Mouse (Mus musculus): Measurements from ENCODE around the gene Stom. TPM values are rescaled to one million over a fixed set of nuclear protein-coding genes. Genes with fewer than 3 reads are reported as not detected.

The Stom gene
- total and polyA plus RNA-seq, 2 experiments = 34.2 to 42.4 TPM

DNA sequence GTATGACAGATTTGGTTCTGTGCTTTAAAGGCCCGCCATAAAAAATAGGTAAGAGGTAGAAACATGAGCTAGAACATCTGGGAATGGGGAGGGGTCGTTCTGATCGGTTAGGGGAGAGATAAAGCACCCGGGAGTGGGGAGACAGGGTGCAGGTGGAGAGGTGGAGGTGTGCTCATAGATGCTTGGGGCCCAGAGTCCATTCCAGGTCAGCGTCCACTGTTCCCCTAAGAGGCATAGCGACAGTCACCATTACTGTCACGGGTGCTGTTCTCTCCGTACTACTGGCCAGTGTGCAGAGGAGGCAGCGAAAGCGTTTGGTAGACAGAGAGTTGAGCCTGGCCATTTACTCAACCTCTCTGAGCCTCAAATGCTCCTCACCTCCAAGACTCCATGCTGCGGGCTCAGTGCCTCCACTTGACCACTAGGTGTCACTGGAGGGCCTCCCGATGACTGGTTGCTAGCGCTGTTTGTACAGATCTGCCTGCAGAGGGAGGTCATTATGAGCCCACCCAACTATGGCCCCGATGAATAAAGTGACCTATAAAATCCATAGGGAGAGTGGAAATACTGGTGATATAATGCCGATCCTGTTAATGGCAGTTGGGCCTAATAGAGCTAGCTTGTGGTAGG, 39.0 kb downstream of the Stom start:
- WGBS = 31% methylated on average over 15 of the region's 15 CpGs
- Histone ChIP-seq H3K27me3 (ENCODE audit: control insufficient read depth, insufficient read depth, low read length) (no peaks in the 10 kb centered on the region), H3K27ac (replicated peaks; ENCODE audit: insufficient read depth, low read depth, low read length) (no peak overlapping the region), H3K4me3 (ENCODE audit: insufficient read depth, low read depth, low read length) (no peak overlapping the region), H3K9ac (ENCODE audit: low read depth, low read length) (no peak overlapping the region), H3K36me3 (ENCODE audit: control insufficient read depth, insufficient read depth, low read length) (no peaks in the 10 kb centered on the region), H3K79me2 (ENCODE audit: control insufficient read depth, insufficient read depth, low read length) (no peaks in the 10 kb centered on the region), H3K4me1 (ENCODE audit: control insufficient read depth, insufficient read depth, low read length) (no peaks in the 10 kb centered on the region)
- peak; percentile 35 for DNase-seq (ENCODE audit: extremely low read depth, low read depth, low spot score)
- TF ChIP-seq POLR2A (IDR thresholded peaks at IDR 0.05; ENCODE audit: extremely low read depth, insufficient read depth, low read length) = no peak
- TF ChIP-seq CTCF (IDR thresholded peaks at IDR 0.05; ENCODE audit: low read depth, low read length) = peak; percentile 100

DNA sequence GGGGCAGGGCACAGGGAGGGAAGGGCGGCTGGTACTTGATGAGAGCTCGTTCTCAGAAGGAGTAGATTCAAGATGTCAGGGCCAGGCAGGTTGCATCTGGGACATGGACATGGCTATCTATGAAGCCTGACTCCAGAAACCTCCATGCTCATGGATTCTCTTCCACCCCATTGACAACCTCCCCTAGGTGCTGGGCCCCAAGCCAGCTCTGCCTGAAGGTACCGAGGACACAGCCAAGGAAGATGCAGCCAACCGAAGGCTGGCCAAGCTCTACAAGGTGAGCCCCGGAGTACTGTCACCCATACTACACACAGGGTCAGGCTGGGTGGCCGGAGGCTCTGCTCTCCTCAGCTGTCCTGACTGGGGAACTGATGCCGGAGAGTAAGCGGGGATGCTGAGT, 43.5 kb downstream of the Stom start:
- no peak overlapping the region for H3K4me3 ChIP-seq (ENCODE audit: insufficient read depth, low read depth, low read length)
- 93% methylated on average over 8 of the region's 8 CpGs for WGBS
- no peaks in the 10 kb centered on the region for H3K79me2 ChIP-seq (ENCODE audit: control insufficient read depth, insufficient read depth, low read length)
- H3K4me1 ChIP-seq (ENCODE audit: control insufficient read depth, insufficient read depth, low read length) = no peaks in the 10 kb centered on the region
- H3K27me3 ChIP-seq (ENCODE audit: control insufficient read depth, insufficient read depth, low read length) = no peaks in the 10 kb centered on the region
- no peaks in the 10 kb centered on the region for H3K36me3 ChIP-seq (ENCODE audit: control insufficient read depth, insufficient read depth, low read length)
- no peak overlapping the region for H3K9ac ChIP-seq (ENCODE audit: low read depth, low read length)
- TF ChIP-seq CTCF (IDR thresholded peaks at IDR 0.05; ENCODE audit: low read depth, low read length) (no peak), POLR2A (IDR thresholded peaks at IDR 0.05; ENCODE audit: extremely low read depth, insufficient read depth, low read length) (no peak)
- DNase-seq (ENCODE audit: extremely low read depth, low read depth, low spot score) = no peak
- no peak overlapping the region for H3K27ac ChIP-seq (replicated peaks; ENCODE audit: insufficient read depth, low read depth, low read length)

DNA sequence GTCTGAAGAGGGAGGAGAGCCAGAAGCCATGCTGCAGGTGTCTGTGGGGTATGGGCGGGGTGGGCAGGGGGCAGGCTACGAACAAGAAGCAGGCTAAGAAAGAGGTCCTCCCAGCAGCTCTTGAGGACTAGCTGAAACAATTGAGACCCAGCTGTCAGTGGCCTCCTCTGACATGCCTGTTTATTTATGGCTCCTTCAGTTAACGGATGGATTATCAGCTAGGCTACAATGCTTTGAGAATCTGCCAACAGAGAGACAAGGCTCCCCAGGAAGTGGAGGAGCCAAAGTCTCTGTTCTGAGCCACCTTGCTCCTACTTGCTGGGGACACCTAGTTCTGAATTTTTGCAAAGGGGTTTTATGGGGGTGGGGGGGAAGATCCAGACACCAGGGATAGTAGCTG, 44.1 kb downstream of the Stom start:
- Histone ChIP-seq H3K9ac (ENCODE audit: low read depth, low read length) (no peak overlapping the region), H3K36me3 (ENCODE audit: control insufficient read depth, insufficient read depth, low read length) (no peaks in the 10 kb centered on the region), H3K4me3 (ENCODE audit: insufficient read depth, low read depth, low read length) (no peak overlapping the region), H3K27ac (replicated peaks; ENCODE audit: insufficient read depth, low read depth, low read length) (no peak overlapping the region), H3K27me3 (ENCODE audit: control insufficient read depth, insufficient read depth, low read length) (no peaks in the 10 kb centered on the region), H3K4me1 (ENCODE audit: control insufficient read depth, insufficient read depth, low read length) (no peaks in the 10 kb centered on the region), H3K79me2 (ENCODE audit: control insufficient read depth, insufficient read depth, low read length) (no peaks in the 10 kb centered on the region)
- TF ChIP-seq POLR2A (IDR thresholded peaks at IDR 0.05; ENCODE audit: extremely low read depth, insufficient read depth, low read length) (no peak), CTCF (IDR thresholded peaks at IDR 0.05; ENCODE audit: low read depth, low read length) (no peak)
- 85% methylated on average over 3 of the region's 3 CpGs for WGBS
- no peak for DNase-seq (ENCODE audit: extremely low read depth, low read depth, low spot score)

DNA sequence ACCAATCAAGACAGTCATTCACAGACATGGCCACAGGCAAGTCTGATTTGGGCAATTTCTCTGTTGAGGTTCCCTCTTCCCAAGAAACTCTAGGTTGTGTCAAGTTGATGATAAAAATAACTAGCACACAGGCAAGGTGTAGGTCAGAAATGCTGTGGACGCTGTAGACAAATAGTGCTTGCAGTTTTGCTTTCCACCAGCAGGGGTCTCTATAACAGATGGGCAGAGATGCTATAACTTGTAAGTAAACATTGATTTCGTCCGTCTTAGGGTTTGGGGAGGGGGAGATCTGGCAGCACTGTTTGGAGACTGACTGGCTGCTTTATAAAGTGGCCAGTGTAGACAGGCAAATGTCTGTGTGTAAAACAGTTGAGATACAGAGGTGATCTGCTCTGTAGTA, 44.9 kb downstream of the Stom start:
- no peaks in the 10 kb centered on the region for H3K79me2 ChIP-seq (ENCODE audit: control insufficient read depth, insufficient read depth, low read length)
- no peak overlapping the region for H3K4me3 ChIP-seq (ENCODE audit: insufficient read depth, low read depth, low read length)
- H3K9ac ChIP-seq (ENCODE audit: low read depth, low read length) = no peak overlapping the region
- no peaks in the 10 kb centered on the region for H3K36me3 ChIP-seq (ENCODE audit: control insufficient read depth, insufficient read depth, low read length)
- no peaks in the 10 kb centered on the region for H3K4me1 ChIP-seq (ENCODE audit: control insufficient read depth, insufficient read depth, low read length)
- H3K27ac ChIP-seq (replicated peaks; ENCODE audit: insufficient read depth, low read depth, low read length) = no peak overlapping the region
- WGBS = 32% methylated on average over 3 of the region's 3 CpGs
- peak; percentile 24 for DNase-seq (ENCODE audit: extremely low read depth, low read depth, low spot score)
- TF ChIP-seq CTCF (IDR thresholded peaks at IDR 0.05; ENCODE audit: low read depth, low read length) (peak; percentile 23; the same call in 1 of the 2 replicates), POLR2A (IDR thresholded peaks at IDR 0.05; ENCODE audit: extremely low read depth, insufficient read depth, low read length) (no peak)
- H3K27me3 ChIP-seq (ENCODE audit: control insufficient read depth, insufficient read depth, low read length) = no peaks in the 10 kb centered on the region

GRCm38 (mm10) chr2:35288758-35289635, 47.8 kb downstream of the Stom start:
- no peaks in the 10 kb centered on the region for H3K4me1 ChIP-seq (ENCODE audit: control insufficient read depth, insufficient read depth, low read length)
- H3K9ac ChIP-seq (ENCODE audit: low read depth, low read length) = no peak overlapping the region
- TF ChIP-seq CTCF (IDR thresholded peaks at IDR 0.05; ENCODE audit: low read depth, low read length) = peak; percentile 74
- no peak for TF ChIP-seq POLR2A (IDR thresholded peaks at IDR 0.05; ENCODE audit: extremely low read depth, insufficient read depth, low read length)
- H3K4me3 ChIP-seq (ENCODE audit: insufficient read depth, low read depth, low read length) = no peak overlapping the region
- H3K79me2 ChIP-seq (ENCODE audit: control insufficient read depth, insufficient read depth, low read length) = no peaks in the 10 kb centered on the region
- 51% methylated on average over 13 of the region's 13 CpGs for WGBS
- no peaks in the 10 kb centered on the region for H3K27me3 ChIP-seq (ENCODE audit: control insufficient read depth, insufficient read depth, low read length)
- H3K27ac ChIP-seq (replicated peaks; ENCODE audit: insufficient read depth, low read depth, low read length) = no peak overlapping the region
- DNase-seq (ENCODE audit: extremely low read depth, low read depth, low spot score) = peak; percentile 34
- H3K36me3 ChIP-seq (ENCODE audit: control insufficient read depth, insufficient read depth, low read length) = no peaks in the 10 kb centered on the region
